Mouse (Mus musculus) C2C12 (cell line): Measurements from ENCODE around the gene Tns2. TPM values are rescaled to one million over a fixed set of nuclear protein-coding genes. Genes with fewer than 3 reads are reported as not detected.

ENCODE experiments used
- H3K27me3 ChIP-seq: one replicate; pipeline ENCODE4 v1.6.1; 2011; ENCODE audit not compliant: control insufficient read depth, insufficient read depth, insufficient read length
- H3K36me3 ChIP-seq: one replicate; pipeline ENCODE4 v1.6.1; 2011; ENCODE audit not compliant: control insufficient read depth, insufficient read depth
- H3K4me3 ChIP-seq: one replicate; pipeline ENCODE4 v1.5.1; 2011; ENCODE audit warnings: mild to moderate bottlenecking, control low read depth; ENCODE audit not compliant: poor library complexity, insufficient read depth, severe bottlenecking
- H3K79me2 ChIP-seq: one replicate; pipeline ENCODE4 v1.6.1; 2011; ENCODE audit not compliant: control insufficient read depth, insufficient read depth
- H3K79me3 ChIP-seq: one replicate; pipeline ENCODE4 v1.6.1; 2011; ENCODE audit warnings: low read depth, control low read depth
- H3ac ChIP-seq: one replicate; pipeline ENCODE3; 2011; ENCODE audit warnings: low read depth; ENCODE audit not compliant: control insufficient read depth, insufficient read length
- CEBPB ChIP-seq: IDR thresholded peaks from one replicate; pipeline ENCODE4 v1.6.1; 2011; ENCODE audit warnings: low read depth, mild to moderate bottlenecking, control low read depth, moderate library complexity
- CTCF ChIP-seq: IDR thresholded peaks from one replicate; pipeline ENCODE4 v1.5.1; 2011; ENCODE audit not compliant: control insufficient read depth, insufficient read depth, insufficient read length
- FOSL1 ChIP-seq: IDR thresholded peaks from one replicate; pipeline ENCODE4 v1.8.0; 2011; ENCODE audit warnings: mild to moderate bottlenecking, low read length; ENCODE audit not compliant: poor library complexity, insufficient read depth, severe bottlenecking
- MAX ChIP-seq: IDR thresholded peaks from one replicate; pipeline ENCODE4 v1.6.1; 2011; ENCODE audit warnings: mild to moderate bottlenecking, control low read depth
- MYOD1 ChIP-seq: IDR thresholded peaks from one replicate; pipeline ENCODE4 v1.6.1; 2011; ENCODE audit warnings: low read depth; ENCODE audit not compliant: control insufficient read depth, insufficient read length
- MYOG ChIP-seq: IDR thresholded peaks from one replicate; pipeline ENCODE4 v1.6.1; 2011; ENCODE audit not compliant: control insufficient read depth, insufficient read length; ENCODE audit errors: extremely low read depth
- USF1 ChIP-seq: IDR thresholded peaks from one replicate; pipeline ENCODE4 v1.6.1; 2011; ENCODE audit warnings: low read depth, mild to moderate bottlenecking, control low read depth, moderate library complexity
- polyA plus RNA-seq: library from polyadenylated mRNA; unstranded; fragments of >200 nt; fragmentation: generic; extraction: Trizol; gene quantifications from one replicate; pipeline ENCODE4 v1.2.1, GENCODE M21; 2012; ENCODE audit warnings: missing spikeins

Gene Tns2
- polyA plus RNA-seq, 1 experiment: 67.8 TPM

GRCm38 (mm10) chr15:102097147-102097915, 2.9 kb upstream of the Tns2 start:
- peaks cover 69% of the 10 kb centered on the region for H3K36me3 ChIP-seq

DNA sequence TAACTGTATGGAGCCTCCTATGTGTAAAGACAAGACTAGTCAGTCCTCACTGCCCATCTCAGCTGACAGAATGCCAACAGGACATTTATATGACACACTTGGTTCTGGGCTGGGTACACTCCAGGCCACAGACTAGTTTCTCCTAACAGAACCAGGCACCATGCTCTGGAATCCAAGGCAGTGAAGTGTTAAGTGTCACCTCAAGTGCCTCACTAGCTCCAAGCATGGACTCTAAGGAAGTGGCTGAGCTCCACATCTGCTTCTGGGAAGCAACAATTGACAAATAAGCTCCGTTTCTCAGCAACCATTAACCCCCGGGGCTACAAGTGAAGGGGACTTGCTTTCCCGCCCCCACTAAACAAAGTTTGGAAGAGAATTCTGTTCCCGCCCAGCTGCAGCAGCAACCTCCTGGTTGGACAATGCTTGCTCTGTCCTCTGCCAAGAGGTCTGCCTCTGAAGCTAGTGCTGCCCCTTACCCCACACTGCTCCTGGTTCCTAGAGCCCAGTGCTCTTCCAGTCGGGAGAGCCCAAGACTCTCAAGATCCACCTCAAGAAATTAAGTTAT, 2.1 kb upstream of the Tns2 start:
- TF ChIP-seq MAX: no peak
- Histone ChIP-seq H3K79me2 (peaks cover 57% of the 10 kb centered on the region), H3K27me3 (no peaks in the 10 kb centered on the region), H3K36me3 (peaks cover 62% of the 10 kb centered on the region), H3K79me3 (peaks cover 15% of the 10 kb centered on the region), H3ac (no peak overlapping the region), H3K4me3 (no peak overlapping the region)

More at GRCm38 (mm10) chr15:102097147-102097915, 2.9 kb upstream of the Tns2 start:
- Histone ChIP-seq H3K27me3 (no peaks in the 10 kb centered on the region), H3K79me3 (peaks cover 19% of the 10 kb centered on the region), H3K79me2 (peaks cover 58% of the 10 kb centered on the region), H3ac (no peak overlapping the region), H3K4me3 (no peak overlapping the region)
- TF ChIP-seq MAX: no peak
- TF ChIP-seq CEBPB: peak; percentile 36

DNA sequence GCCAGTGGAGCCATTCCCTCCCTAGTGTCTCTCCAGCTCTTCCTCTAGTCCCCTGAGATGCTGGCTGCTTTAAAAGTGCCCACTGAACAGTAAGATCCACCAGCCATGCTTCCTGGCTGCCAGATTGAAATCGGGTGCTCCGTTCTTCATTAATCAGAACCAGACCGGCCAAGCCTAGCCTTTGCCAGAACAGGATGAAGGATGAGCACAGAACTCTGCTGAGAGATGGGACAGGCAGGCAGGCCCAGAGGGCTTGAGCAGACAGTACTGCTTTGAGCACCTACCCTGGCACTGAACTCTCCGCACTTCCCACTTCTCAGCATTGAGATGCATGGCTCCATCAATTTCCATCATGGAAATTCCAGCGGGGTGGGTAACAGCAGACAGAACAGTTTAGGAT, 953 bp upstream of the Tns2 start:
- Histone ChIP-seq H3K27me3 (no peaks in the 10 kb centered on the region), H3K4me3 (no peak overlapping the region), H3ac (peak overlapping the region; percentile 0), H3K79me3 (peaks cover 11% of the 10 kb centered on the region), H3K79me2 (peaks cover 56% of the 10 kb centered on the region), H3K36me3 (peaks cover 50% of the 10 kb centered on the region)
- TF ChIP-seq CEBPB (no peak), MYOG (no peak), MYOD1 (no peak), USF1 (no peak), MAX (no peak), CTCF (no peak), FOSL1 (no peak)

GRCm38 (mm10) chr15:102099771-102100160, 447 bp upstream of the Tns2 start:
- Histone ChIP-seq H3ac (peak overlapping the region; percentile 74), H3K36me3 (peaks cover 47% of the 10 kb centered on the region), H3K79me2 (peaks cover 56% of the 10 kb centered on the region), H3K79me3 (peaks cover 13% of the 10 kb centered on the region), H3K27me3 (no peaks in the 10 kb centered on the region), H3K4me3 (peak overlapping the region; percentile 12)
- no peak for TF ChIP-seq MYOD1
- no peak for TF ChIP-seq CEBPB
- no peak for TF ChIP-seq FOSL1
- no peak for TF ChIP-seq CTCF
- no peak for TF ChIP-seq MYOG
- TF ChIP-seq USF1: no peak
- no peak for TF ChIP-seq MAX

DNA sequence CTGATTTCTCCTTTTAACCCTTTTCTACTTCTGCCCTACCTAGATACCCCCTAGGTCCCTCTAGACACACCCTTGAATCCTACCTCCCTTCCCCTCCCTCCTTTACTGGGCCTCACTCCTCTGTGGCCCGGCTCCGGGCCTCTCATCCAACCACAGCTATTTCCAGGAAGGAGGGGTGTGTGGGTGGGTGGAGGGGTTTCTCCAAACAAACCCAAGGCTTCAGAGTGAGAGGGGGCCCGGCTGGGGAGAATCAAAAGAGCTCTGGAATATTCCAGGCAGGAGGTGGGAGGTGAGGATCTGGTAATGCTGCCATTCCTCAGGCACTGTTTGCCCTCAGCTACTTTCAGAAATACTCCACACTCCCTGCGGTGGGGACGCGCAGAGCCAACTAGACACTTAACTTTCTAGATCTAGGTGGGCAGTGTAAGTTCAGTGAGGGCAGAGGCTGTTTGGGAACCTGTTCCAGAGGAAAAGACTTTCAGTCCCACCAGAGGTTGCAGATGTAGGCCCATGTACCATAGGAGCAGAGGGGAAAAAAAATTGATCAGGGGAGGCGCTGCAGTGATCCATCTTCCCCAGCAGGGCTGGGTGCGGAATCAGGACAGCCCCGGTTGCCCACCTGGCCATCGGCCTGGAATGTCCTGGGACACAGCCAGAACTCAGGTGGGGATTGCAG, 921 bp downstream of the Tns2 start:
- Histone ChIP-seq H3K79me3 (peaks cover 6% of the 10 kb centered on the region), H3K36me3 (peaks cover 44% of the 10 kb centered on the region), H3K79me2 (peaks cover 56% of the 10 kb centered on the region), H3ac (peak overlapping the region; percentile 74), H3K27me3 (no peaks in the 10 kb centered on the region), H3K4me3 (peak overlapping the region; percentile 12)
- TF ChIP-seq FOSL1 (no peak), MYOG (no peak), CEBPB (no peak), USF1 (no peak), MAX (no peak), CTCF (no peak), MYOD1 (no peak)
